Mouse (Mus musculus): ENCODE results near the gene Chac2. TPM values are rescaled to one million over a fixed set of nuclear protein-coding genes. Genes with fewer than 3 reads are reported as not detected.

Gene Chac2
- polyA plus RNA-seq, 1 experiment = 19.1 TPM

DNA sequence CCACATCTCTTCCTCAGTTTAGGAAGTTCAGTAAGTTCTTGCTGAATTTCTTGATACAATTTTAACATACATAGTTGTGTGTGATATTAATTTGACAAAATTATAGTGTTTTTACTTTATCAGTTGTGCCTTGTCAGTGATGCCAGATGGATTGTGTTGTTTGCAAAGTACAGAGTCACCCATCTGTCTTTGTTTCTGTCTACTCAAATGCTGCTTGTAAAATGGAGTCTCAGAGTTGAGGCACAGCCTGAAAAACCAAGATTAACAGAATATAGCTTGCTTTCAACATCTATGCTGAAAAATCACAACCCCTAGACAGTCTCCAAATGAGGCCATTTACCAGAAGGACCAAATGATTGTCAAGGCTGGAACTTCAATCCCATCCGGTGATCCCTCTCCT is 57.7 kb downstream of the Chac2 start:
- Histone ChIP-seq H3K4me3 (ENCODE audit: insufficient read depth, low read depth, low read length) (no peak overlapping the region), H3K4me1 (ENCODE audit: control insufficient read depth, insufficient read depth, insufficient read length, low read length) (no peaks in the 10 kb centered on the region), H3K27ac (replicated peaks; ENCODE audit: low read depth, low read length) (no peak overlapping the region)

DNA sequence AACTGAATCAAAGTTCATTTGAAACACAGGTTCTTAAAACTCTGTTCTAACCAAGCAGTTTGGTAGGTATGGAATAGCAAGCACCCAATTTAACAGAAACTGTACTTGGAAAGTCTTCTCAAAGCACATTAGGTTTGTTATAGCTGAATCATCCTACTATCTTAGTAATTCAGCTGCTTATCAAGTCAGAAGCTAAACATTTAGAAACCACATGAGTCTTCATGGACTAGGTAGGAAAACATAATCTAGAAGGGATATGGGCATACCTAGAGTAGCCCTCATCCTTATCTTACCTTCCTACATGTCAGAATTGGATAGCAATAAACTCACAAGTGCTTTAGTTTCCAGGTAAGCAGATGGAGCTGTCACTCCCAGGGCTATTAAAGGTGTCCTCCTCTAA is 58.1 kb downstream of the Chac2 start:
- H3K27ac ChIP-seq (replicated peaks; ENCODE audit: low read depth, low read length) = no peak overlapping the region
- no peaks in the 10 kb centered on the region for H3K4me1 ChIP-seq (ENCODE audit: control insufficient read depth, insufficient read depth, insufficient read length, low read length)
- H3K4me3 ChIP-seq (ENCODE audit: insufficient read depth, low read depth, low read length) = no peak overlapping the region

Other genes starting within 250 kb of the Chac2 start
- gene Psme4, start 214.6 kb downstream of the Chac2 start, polyA plus RNA-seq (2012; ENCODE audit: insufficient read depth, insufficient read length, missing spikeins) = 45.0 and 45.7 TPM in 2 replicates
- gene Gpr75, start 101.0 kb downstream of the Chac2 start, polyA plus RNA-seq (2012; ENCODE audit: insufficient read depth, insufficient read length, missing spikeins) = not detected in 2 replicates
- 4.3 and 6.0 TPM in 2 replicates for gene Asb3, start 100.9 kb downstream of the Chac2 start, polyA plus RNA-seq (2012; ENCODE audit: insufficient read depth, insufficient read length, missing spikeins)
- gene Erlec1, start 32.0 kb downstream of the Chac2 start, polyA plus RNA-seq (2012; ENCODE audit: insufficient read depth, insufficient read length, missing spikeins) = 44.2 and 48.6 TPM in 2 replicates
- not detected in 2 replicates for gene Gm17332, start 196.1 kb upstream of the Chac2 start, polyA plus RNA-seq (2012; ENCODE audit: insufficient read depth, insufficient read length, missing spikeins)

All from brown adipose tissue, adult 24 weeks (tissue).